ENCODE assay signal across 7 mouse cellular contexts in genomic region chr2:60036361-60036760, GRCm38 (mm10).
DNase-seq lines count a peak whose midpoint lies in the region; ATAC-seq and TF ChIP-seq lines count a peak whose summit lies in the region.

No protein-coding gene starts in this region.

- no peak overlapping the region for H3K9ac ChIP-seq in hindbrain, postnatal 0 days (replicated peaks; ENCODE audit: low read length)
- no peak overlapping the region for H3K9ac ChIP-seq in neural tube, embryonic 14.5 days (replicated peaks; ENCODE audit: low read depth, low read length)

- no peak for ATAC-seq in megakaryocyte, adult 5-6 weeks (ENCODE audit: poor library complexity, severe bottlenecking)
- ATAC-seq in hindbrain, postnatal 0 days: no peak
- no peak for ATAC-seq in neural tube, embryonic 14.5 days (ENCODE audit: low read depth)

- H3K27ac ChIP-seq in gastrocnemius, adult 2 months: peak overlapping the region; percentile 88
- no peak overlapping the region for H3K27ac ChIP-seq in hindbrain, postnatal 0 days
- H3K27ac ChIP-seq in neural tube, embryonic 14.5 days (ENCODE audit: low read depth, low read length): no peak overlapping the region

- H3K27me3 ChIP-seq in megakaryocyte, embryonic 14.5 days (replicated peaks): no peaks in the 10 kb centered on the region
- no peaks in the 10 kb centered on the region for H3K27me3 ChIP-seq in hindbrain, postnatal 0 days (ENCODE audit: insufficient read depth, low read length)
- H3K27me3 ChIP-seq in neural tube, embryonic 14.5 days (ENCODE audit: control insufficient read depth, insufficient read depth, low read length): no peaks in the 10 kb centered on the region

- peak overlapping the region; percentile 82 for H3K4me3 ChIP-seq in gastrocnemius, adult 2 months
- peak overlapping the region; percentile 93 for H3K4me3 ChIP-seq in megakaryocyte, embryonic 14.5 days (replicated peaks)
- peak overlapping the region; percentile 44; the same call in 1 of the 2 replicates for H3K4me3 ChIP-seq in hindbrain, postnatal 0 days (ENCODE audit: low read length)
- H3K4me3 ChIP-seq in neural tube, embryonic 14.5 days (ENCODE audit: low read depth, low read length): peak overlapping the region; percentile 30; the same call in 1 of the 2 replicates

- no peak for TF ChIP-seq CTCF in gastrocnemius, adult 2 months (IDR thresholded peaks at IDR 0.05)
- TF ChIP-seq CTCF in hindbrain, postnatal 0 days (IDR thresholded peaks at IDR 0.05; ENCODE audit: low read depth): no peak

- peak; percentile 48 for DNase-seq in gastrocnemius, adult 2 months
- no peak for DNase-seq in gastrocnemius, postnatal 25 days
- DNase-seq in hindbrain, postnatal 0 days (ENCODE audit: low spot score): no peak
- DNase-seq in embryo, embryonic 10 days (ENCODE audit: low spot score): no peak

- peaks cover 3% of the 10 kb centered on the region for H3K36me3 ChIP-seq in megakaryocyte, embryonic 14.5 days (replicated peaks; ENCODE audit: low read length)
- no peaks in the 10 kb centered on the region; the same call in 1 of the 2 replicates for H3K36me3 ChIP-seq in hindbrain, postnatal 0 days (ENCODE audit: insufficient read depth, low read length)
- H3K36me3 ChIP-seq in neural tube, embryonic 14.5 days (ENCODE audit: control insufficient read depth, insufficient read depth, low read length): no peaks in the 10 kb centered on the region

- 59% methylated on average over 3 of the region's 3 CpGs for WGBS in hindbrain, postnatal 0 days
- WGBS in neural tube, embryonic 14.5 days: 46% methylated on average over 3 of the region's 3 CpGs

- H3K4me1 ChIP-seq in megakaryocyte, embryonic 14.5 days: peaks cover 16% of the 10 kb centered on the region
- H3K4me1 ChIP-seq in hindbrain, postnatal 0 days (ENCODE audit: insufficient read depth, low read length): no peaks in the 10 kb centered on the region
- peaks cover 4% of the 10 kb centered on the region; the same call in 1 of the 2 replicates for H3K4me1 ChIP-seq in neural tube, embryonic 14.5 days (ENCODE audit: control insufficient read depth, insufficient read depth, low read length)

- peak overlapping the region; percentile 65 for H3K4me2 ChIP-seq in hindbrain, postnatal 0 days (ENCODE audit: low read depth, low read length)
- no peak overlapping the region for H3K4me2 ChIP-seq in neural tube, embryonic 14.5 days (ENCODE audit: low read depth, low read length)

- intact Hi-C loops in gastrocnemius, adult 2 months (cut with DNase I): loop anchor here (2.0 kb wide), 2 partner anchors 88 to 172 kb away; partner anchors contain the start of genes Baz2b and March7

- no peaks in the 10 kb centered on the region for H3K9me3 ChIP-seq in megakaryocyte, embryonic 14.5 days
- H3K9me3 ChIP-seq in hindbrain, postnatal 0 days (ENCODE audit: low read length): no peaks in the 10 kb centered on the region
- H3K9me3 ChIP-seq in neural tube, embryonic 14.5 days (ENCODE audit: control insufficient read depth, low read length): no peaks in the 10 kb centered on the region

Comparison
In these comparisons a context has a peak if more than half of its experiments do, and no peak if none do; other contexts are left out.
1. H3K4me3 ChIP-seq: peak in every context shown above with its lines; median percentile 93 in megakaryocyte, embryonic 14.5 days; 82 in gastrocnemius, adult 2 months; 44 in hindbrain, postnatal 0 days; 30 in neural tube, embryonic 14.5 days.